Mouse (Mus musculus) erythroid progenitor cell, adult 5-6 weeks (primary cell): Measurements from ENCODE around the gene Serpinb6b. TPM values are rescaled to one million over a fixed set of nuclear protein-coding genes. Genes with fewer than 3 reads are reported as not detected.
"Not testable (repeated sequence)": the region's sequence is repeated elsewhere in the genome, so short reads cannot be mapped to it uniquely, and the experiment has no call there.

Source experiments
- ATAC-seq: replicated peaks from 2 replicates; pipeline ENCODE4 v1.8.0; 2016; ENCODE audit warnings: moderate number of reproducible peaks, mild to moderate bottlenecking, moderate TSS enrichment, inconsistent platforms; ENCODE audit not compliant: poor library complexity, low FRiP score, severe bottlenecking
- total RNA-seq, 2 experiments: library from RNA; stranded (forward) in 1 of 2; stranded (reverse) in 1 of 2; fragments of 150-400 nt in 1 of 2; fragments of 186-747, 209-891 nt in 1 of 2; gene quantifications; 2 replicates each; pipeline versions ENCODE4 v1.2.3 to v1.2.4; 2015 to 2017; ENCODE audit warnings: low replicate concordance in 2 of 2

Serpinb6b gene
- total RNA-seq (2015; ENCODE audit: low replicate concordance) (14.4 and 18.9 TPM in 2 replicates), total RNA-seq (2017; ENCODE audit: low replicate concordance) (16.6 and 20.0 TPM in 2 replicates)

DNA sequence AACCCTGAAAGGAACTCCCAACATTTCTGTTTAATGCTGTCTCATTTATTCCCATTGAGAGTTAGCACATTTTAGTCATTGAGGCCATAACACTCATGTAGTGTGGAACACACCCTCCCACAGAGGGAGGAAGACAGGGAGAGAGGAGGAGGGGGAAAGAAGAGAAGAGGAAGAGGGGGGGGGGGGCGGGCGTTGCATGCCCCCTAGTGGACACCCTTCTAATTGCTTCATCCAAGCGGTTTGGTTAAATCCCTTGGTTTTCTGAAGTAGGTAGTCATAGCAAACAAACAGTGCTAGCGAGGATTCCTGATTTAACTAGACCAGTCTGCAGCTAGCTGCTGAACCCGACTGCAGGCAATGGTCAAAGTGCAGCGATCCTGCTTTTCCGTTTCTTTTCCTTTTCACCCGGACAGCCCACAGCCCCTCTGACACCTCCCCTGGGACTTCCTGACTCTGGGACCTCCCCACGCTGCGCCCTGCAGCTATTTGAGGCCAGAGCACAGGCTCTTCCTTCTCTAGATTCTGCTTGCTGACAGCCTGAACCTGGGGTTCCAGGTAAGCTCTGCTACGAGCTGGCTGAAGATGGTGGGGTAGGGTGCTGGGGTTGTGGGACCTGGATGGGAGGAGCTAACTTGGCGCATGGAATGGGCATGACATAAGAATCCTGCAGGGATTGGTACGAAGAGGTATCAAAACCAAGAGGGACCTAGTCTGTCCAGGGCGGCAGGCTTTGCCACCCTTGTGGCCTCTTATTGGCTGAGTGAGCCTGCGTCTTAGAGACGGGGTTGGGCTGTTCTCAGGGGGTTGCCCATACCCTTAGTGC is at the start of gene Serpinb6b:
Serpinb6b (plus strand) TSS at position 221 of the 823 bp plus-strand sequence.
- peak; percentile 21; the same call in 1 of the 2 replicates for ATAC-seq

DNA sequence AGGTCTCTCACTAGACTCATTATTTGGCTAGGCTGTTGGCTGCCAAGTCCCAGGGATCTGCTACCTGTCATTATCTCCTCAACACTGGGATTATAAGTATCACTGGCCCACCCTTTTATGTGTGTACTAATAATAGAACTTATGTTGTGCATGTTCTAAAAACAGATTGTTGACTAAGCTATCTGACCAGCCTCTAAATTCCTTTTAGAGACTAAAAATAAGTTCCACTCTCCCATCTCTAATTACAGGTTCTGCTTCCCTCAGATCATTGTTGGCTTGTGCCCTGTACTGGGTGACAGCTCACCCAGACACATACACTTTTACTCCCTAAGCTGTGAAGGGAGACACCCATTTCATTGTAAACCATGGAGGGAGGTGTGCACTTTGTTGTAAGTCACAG is 42.4 kb upstream of the Serpinb6b start:
- ATAC-seq: no peak

DNA sequence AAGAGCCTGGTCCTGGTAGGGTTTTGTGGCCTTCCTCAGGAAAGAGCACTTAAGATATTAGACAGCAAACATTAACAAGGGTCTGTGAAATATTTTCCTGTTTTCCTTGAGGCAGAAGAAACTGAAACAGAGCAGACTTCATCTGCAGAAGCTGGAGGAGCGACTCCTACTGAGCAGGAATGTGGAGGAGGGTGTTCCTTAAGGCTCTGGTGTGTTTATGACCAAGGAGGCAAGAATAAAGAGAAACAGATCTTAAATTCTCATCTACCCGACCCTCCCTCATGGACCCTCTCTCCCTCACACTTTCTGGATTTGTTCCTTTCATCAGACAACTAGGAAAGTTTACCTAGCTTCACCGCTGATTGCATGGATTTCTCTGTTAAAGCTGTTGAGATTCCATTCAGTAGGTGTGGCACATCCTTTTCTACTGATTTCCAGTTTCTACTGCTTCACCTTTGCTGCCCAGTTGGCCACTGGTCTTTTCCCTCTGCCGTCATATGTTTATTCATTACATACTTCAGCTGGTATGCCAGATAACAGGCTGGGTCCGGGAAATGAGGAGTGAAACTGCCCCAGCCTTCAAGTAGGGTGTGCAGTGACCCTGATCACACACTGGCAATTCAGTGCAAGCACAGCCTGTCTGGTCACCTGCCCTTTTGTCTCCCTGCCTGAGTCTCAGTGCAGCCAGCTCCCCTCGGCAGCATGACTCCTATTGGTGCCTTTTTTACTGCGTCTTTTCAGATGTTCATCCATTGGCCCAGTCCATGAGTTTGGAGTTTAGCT is 40.2 kb upstream of the Serpinb6b start:
- ATAC-seq: no peak

DNA sequence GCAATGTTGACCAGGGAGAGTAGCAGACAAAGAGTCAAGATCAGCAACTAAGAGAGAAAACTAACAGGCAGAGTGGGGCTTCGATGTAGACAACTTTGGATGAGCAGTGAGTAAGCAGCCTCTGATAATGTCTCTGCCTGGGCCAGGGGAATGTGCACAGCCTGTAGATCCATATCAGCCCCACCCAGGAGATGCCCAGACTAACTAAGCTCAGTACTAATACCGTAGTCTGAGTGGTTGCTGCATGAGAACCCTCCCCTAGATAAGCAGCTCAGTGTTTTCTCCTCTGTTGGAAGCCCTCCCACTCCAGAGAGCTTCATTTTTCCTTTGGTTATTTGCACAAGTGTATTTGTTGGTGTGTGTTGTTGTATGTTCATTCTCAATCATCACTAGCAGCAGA is 38.3 kb upstream of the Serpinb6b start:
- no peak for ATAC-seq

DNA sequence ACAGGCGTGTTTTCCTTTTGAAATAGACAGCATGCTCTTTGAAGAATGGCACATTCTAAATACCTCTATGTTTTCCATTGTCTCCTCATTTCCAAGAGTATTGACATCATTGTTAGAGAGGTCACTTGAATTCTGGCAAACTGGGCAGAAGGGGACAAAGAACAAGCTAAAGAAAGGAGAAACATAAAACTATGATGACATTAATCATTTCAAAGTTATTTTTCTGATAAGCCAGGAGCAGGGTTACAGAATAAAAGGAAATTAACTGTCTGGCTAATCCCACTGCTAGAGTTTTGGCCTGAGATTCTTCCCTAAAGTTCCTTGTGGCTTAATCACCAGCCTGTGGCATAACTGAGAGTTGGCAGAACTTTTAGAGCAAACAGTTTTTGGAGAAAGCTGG is 37.8 kb upstream of the Serpinb6b start:
- ATAC-seq: no peak

DNA sequence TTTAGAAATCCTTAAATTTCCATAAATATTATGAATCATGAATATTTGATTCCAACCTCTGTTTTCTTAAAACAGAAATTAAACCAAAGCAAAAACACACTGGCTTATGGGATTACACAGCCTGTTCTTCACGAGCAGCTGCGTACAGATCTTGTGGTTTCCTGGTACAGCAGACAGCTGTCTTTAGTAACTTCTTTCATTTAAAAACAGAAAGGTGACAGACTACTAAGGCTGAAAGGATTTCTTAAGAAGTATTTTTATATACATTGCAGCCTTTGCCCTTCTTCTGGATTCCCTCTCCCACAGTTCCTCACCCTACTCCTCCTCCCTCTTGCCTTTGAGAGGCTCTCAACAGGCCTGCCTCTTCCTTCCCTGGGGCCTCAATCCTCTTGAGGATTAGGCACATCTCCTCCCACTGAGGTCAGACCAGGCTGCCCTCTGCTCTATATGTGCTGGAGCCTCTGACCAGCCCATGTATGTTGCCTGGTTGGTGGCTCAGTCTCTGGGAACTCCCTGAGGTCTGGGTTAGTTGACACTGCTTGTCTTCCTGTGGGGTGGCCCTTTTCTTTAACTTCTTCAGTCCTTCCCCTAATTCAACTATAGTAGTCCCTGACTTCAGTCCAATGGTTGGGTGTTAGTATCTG is 35.8 kb upstream of the Serpinb6b start:
- no peak for ATAC-seq

DNA sequence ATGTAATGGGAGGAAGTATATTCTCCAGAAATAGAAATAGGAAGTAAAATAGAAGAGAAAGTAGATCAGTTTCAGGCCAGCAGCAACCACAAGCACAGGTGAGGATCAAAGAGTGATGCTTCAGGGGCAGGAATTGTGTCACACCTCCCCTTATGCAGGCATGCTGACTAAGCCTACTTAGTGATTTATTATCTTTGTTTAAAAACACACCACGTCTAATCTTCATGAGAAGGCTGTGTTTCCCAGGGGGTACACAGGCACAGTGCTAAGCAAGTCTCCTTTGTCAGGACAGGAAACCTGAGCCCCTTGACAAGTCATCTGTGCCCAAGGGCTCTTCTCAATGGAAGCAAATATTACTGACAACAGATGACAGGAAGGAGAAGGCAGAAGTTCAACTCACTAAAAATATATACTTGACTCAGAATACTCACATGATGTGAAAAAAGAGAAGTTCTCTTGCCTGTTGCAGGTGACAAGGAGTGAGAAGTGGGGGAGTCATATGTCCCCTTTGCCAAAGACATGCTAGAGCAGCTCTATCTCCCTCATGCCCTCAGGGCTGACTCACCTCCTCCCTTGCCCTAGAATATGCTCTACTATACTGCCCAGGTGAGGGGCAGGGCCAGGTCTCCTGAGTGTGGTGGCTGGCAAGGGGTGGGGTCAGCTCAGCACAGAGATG is 30.2 kb upstream of the Serpinb6b start:
- ATAC-seq: no peak

DNA sequence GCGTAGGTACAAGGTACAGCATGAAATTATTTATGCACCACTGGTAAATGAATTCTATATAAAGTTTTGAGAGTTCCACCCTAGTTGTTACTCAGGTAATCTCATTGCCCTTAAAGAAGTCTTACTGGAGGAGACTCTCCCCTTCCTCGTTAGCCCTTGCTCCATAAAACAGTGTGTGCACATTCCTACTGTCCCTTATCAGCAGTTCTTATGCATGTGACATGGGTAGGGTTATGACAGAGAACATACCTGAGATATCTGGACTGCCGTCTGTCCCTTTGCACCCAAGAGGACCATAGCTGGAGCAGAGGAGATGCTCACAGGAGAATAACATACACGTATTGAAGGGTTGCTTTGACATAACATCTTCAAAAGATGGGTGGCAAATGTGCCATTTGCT is 26.7 kb upstream of the Serpinb6b start:
- not testable (repeated sequence) for ATAC-seq

DNA sequence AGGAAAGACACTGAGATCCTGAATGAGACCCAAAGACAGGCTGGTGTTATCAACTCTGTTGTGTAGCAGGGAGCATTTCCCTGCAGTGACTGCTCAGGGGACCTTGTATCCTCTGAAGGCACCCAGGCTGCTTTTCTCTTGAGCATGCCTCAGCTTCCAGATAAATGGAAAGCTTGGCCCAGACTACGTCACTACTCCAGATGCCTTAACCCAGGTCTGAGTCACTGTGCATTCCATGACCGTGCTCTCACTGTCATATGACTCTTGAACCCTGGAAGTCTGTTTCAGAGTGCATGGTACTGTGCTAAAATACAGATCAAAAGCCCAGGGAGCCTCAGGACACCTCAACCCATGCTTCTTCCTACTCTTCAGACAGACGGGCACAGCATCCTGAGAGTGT is 25.8 kb upstream of the Serpinb6b start:
- ATAC-seq: not testable (repeated sequence)

DNA sequence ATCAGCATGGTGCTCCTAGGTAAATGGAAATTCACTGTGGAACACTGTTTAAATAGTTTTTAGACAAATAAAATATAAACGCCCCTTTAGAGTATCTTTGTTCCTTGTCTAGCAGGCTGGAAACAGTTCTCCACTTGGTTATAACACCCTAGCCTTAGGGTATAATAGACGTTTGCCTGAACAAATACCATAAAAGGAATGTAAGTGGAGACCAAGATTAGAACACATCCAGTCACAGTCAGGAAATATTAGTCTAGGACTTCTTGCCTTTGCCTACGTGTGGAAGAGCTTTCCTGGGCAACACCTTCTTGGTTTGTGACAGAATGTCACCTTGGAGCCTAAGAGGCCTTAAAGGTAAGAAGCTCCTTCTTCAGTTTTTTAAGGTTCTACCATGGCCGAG is 8.5 kb upstream of the Serpinb6b start:
- ATAC-seq: no peak

DNA sequence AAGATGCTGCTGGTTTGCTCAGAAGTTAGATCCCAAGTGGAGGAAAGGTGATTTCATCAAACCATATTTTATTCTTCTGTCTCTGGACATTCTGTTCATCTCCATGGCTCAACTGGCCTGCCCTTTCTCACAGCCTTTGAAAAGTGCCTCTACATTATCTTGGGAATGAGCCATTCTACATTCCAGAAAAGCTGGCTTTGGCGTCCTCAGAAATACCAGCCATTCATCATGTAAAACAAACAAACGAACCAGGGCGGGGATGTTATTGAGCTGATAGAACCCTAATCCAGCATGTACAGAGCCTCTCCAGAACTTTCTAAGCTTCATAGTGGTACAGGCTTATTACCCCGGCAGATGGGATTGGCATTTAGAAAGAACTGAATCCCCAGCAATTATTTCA is 7.1 kb upstream of the Serpinb6b start:
- no peak for ATAC-seq

DNA sequence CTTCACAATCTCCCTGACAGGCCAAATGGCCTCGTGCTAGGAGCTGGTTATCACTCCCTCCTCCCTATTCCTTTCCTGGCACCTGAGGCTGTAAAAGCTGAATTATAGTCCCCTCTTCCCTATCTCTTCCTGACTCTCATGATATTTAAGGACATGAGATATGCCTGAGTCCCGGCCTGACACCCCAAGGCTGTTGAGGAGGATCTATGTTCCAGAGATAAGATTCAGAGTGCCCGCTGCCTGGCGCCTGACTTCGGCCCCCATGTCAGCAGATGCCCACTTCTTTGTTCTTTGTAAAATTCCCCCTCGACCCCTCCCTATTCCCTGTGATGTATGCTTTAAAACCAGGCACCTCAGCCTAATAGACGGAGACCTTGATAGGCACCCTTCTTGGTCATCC is 6.5 kb upstream of the Serpinb6b start:
- not testable (repeated sequence) for ATAC-seq

DNA sequence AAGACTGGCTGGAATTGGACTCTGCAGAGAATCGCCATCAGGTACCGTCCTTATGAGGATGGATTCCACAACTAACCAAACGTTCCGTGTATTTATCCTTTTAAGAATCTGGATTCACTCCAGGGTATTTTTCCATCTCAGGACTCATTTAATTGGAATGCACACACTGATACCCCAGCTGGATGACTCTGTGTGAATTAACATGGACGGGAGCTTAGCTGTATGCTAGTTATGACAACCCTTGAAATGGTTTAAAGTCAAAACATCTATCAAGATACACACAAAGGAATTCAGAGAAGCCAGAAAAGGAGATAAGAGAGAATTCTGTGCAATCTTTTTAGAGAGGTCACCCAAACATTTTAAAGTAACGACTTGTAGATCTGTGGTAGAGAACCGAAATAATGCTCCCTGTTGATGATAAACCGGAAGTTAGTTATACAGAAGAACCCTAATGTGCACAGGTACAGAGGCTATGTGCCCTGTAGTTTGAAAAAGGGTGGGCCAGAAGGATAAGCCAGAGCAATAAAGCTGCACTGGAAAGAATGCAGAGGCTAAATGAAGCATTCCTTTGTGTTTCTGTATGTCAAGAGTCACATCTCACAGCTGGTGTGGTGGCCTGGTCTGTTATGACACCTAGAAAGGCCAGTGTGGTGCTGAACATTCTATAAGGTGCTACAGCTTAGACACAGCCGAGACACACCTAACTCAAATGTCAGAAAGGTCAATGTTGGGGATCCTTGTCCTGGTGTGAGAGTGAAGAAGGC is 837 bp upstream of the Serpinb6b start:
- ATAC-seq: no peak

DNA sequence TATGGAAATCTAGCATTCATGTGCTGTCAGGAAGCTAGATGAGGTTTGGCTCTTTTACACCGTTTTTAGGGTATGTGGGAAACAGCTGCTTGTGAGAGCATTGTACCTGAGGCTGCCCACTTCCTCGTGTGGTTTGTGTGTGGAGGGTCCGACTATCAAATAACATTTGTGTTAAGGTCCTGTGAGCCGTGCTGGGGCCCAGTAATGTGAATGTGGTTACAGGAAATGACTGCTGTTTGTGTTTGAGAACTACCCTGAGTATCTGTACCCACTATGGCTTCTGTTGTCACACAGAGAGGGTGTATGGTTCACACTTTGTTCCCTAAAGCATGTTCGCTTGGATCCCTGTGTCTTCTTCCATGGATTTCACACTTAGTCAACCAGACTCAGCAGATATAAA is 1.1 kb downstream of the Serpinb6b start:
- ATAC-seq: no peak

DNA sequence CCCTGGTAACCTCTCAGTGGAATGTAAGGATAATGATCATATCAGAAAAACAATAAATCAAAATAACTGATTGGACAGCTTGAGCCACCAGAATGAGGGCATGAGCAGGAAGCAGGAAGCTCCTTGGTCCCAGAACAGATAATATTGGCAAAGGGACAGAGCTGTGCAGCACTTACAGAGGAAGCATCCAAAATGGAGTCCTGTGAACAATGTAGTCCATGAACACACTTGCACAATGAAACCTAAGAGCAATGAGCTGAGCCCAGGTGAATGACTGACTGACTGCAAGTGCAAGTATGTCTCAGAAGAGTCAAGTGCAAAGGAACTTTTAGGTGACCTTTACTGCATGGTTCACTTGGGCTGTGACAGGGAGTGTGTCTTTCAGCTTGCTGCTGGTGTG is 2.2 kb downstream of the Serpinb6b start:
- ATAC-seq: no peak

DNA sequence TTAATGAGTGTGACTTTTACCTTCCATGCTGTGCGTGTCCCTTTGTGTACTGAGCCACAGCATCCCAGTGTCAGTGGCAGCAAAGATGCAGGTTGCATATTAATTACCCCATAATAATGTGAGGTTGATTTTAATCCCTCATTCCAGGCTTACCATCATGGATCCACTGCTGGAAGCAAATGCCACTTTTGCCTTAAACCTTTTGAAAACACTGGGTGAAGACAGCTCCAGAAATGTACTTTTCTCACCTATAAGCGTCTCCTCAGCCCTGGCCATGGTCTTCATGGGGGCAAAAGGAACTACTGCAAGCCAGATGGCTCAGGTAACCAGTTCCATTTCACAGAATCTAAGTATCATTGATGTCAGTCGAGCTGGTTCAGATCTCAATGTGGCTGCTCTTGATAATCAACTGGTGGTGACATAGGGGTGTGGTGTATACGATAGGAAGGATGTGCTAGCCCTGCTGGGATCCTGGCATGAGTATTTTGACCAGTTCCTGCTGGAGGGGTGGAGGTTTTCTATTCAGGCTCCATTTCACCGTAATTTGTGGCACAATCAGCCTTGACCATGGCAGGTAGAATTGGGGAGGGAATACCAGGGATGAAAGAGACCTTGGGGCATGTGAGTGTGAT is 3.5 kb downstream of the Serpinb6b start:
- ATAC-seq: peak; percentile 80

DNA sequence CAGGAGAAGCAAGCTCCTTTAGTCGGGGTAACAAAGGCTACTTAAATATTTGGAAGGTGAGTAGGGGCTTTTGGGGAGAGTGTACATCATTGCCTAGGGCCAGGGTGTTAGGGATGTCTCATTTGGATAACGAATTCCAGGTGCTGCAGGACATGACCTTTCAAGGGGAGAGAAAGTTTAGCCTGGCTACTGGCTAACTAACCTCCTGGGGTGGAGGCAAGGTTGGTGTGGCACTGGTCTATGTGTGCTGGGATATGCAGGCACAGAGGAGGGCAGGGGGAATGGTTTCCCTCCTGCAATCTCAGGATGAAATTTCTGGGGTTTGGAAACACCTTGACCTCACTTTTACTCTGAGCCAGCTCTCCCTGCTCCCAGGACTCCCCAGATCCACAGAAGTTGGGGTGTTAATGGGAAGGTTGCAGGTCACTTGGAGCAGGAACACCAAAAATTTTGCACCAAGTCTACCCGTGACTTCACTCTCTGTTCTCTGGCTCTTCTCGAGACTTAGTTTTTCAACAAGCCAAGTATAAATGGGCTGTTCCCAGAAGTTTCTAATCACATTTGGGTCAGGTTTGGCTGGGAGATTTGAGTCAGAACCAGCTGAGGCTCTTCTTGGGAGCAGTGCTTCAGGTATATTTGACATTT is 4.1 kb downstream of the Serpinb6b start:
- ATAC-seq: peak; percentile 52

DNA sequence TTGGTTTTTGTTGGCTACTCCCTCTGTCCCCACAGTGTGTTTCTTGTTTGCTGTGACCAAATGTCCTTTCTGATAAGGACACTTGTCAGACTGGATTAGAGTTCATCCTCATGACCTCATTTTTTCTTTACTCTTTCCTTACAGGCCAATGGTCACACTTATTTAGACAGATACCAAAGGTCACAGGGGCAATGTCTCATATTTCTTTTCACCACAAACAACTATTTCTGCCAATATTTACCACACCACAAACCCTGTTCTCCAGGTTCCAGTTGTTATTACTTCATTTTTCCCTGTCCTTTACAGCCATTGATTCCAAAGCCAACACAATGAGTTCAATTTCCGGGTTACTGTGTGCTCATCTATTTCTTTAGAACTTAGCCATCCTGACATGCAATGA is 4.6 kb downstream of the Serpinb6b start:
- ATAC-seq: peak; percentile 35
